Mouse (Mus musculus) gastrocnemius, adult 2 months (tissue): ENCODE results near the gene Teddm1b. TPM values are rescaled to one million over a fixed set of nuclear protein-coding genes. Genes with fewer than 3 reads are reported as not detected.
A peak's percentile ranks its signal among the peaks of the same experiment; 100 is the strongest.
"Not testable (repeated sequence)": the region's sequence is repeated elsewhere in the genome, so short reads cannot be mapped to it uniquely, and the experiment has no call there.

Source experiments
- DNase-seq: peaks from one replicate; pipeline ENCODE4 v3.0.0; 2022
- H3K27ac ChIP-seq: fragments of 200-600 bp; 2 replicates; pipeline ENCODE4 v1.8.1; 2022; ENCODE audit warnings: mild to moderate bottlenecking
- H3K4me3 ChIP-seq: fragments of 200-600 bp; 2 replicates; pipeline ENCODE4 v1.8.1; 2022; ENCODE audit warnings: mild to moderate bottlenecking, moderate library complexity
- CTCF ChIP-seq: fragments of 200-600 bp; IDR thresholded peaks from 2 replicates; pipeline ENCODE4 v1.8.1; 2022; ENCODE audit warnings: antibody characterized with exemption, mild to moderate bottlenecking, moderate library complexity
- intact Hi-C: fragments of 180-260 bp; cut with DNase I; formaldehyde crosslinking; loops from one replicate; pipeline ENCODE4 v1.15.1; 2025
- long read RNA-seq, 2 experiments: library from polyadenylated mRNA; stranded (forward); transcript quantifications; one replicate each; pipeline ENCODE4 v2.0.0; 2021
- total RNA-seq, 2 experiments: library from RNA; stranded (reverse); gene quantifications; 2 replicates each; pipeline ENCODE4 v1.2.3; 2021

The Teddm1b gene
- not detected for total RNA-seq
- long read RNA-seq, experiment 1: 0 reads
- long read RNA-seq, experiment 2: 0 reads

DNA sequence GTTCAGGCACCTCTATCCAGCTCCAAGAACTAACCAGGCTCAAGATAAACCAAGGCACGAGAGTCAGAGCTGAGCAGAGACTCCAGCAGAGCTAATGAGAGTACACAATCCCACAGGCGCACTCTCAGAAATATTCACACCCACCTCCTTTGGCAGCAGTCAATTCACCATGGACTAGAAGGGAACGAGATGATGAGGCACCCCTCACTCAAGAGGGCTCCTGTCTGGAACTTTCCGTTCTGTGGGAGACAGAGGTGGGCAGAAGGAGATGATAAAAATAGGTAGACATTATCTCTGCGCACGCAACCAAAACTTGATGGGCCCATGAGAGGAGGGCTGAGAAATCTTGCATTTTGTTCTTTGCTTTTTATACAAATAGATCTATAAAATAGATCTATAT is at the start of gene Teddm1b:
Gene Teddm1b, plus strand, starts transcription at position 301 of the 400 bp plus-strand sequence.
- TF ChIP-seq CTCF: no peak
- H3K4me3 ChIP-seq: no peak within 1 kb of the TSS
- no peak within 1 kb of the TSS for H3K27ac ChIP-seq
- DNase-seq: no peak
- intact Hi-C loops: no loop called here

DNA sequence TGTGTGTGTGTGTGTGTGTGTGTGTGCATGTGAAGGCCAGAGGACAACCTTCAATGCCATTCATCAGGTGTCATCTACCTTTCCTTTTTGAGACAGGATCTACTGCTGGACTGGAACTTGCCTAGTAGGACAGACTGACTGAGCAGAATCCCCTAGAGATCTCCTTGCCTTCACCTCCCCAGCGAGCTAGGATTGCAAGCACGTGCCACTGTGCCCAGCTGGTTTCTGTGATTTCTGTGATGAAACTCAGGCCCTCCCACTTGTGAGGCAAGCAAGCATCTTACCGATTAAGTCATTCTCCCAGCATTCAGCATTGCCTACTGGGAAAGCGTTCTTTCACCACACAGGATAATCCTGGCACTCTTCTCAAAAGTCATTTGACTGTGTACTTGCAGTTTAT is 43.4 kb upstream of the Teddm1b start:
- H3K4me3 ChIP-seq: no peak overlapping the region
- intact Hi-C loops: no loop called here
- DNase-seq: no peak
- no peak for TF ChIP-seq CTCF
- H3K27ac ChIP-seq: no peak overlapping the region

DNA sequence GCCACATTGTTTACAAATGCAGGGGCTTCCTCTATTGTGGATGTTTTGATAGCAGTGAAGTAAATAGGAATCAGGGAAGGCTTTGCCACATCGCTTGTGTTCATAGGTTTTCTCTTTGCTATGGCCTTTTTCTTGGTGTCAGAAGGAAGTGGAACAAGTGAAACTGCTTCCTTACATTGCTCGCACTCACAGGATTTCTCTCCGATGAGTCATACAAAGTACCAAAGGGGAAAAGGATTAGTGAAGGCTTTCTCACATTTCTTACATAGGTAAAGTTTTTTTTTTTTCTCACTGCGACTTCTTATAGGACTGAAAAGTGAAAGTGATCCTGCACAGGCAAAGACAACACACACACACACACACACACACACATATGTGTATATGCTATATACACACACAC is 38.1 kb upstream of the Teddm1b start:
- DNase-seq: no peak
- intact Hi-C loops: no loop called here
- H3K4me3 ChIP-seq: no peak overlapping the region
- H3K27ac ChIP-seq: no peak overlapping the region
- TF ChIP-seq CTCF: no peak

DNA sequence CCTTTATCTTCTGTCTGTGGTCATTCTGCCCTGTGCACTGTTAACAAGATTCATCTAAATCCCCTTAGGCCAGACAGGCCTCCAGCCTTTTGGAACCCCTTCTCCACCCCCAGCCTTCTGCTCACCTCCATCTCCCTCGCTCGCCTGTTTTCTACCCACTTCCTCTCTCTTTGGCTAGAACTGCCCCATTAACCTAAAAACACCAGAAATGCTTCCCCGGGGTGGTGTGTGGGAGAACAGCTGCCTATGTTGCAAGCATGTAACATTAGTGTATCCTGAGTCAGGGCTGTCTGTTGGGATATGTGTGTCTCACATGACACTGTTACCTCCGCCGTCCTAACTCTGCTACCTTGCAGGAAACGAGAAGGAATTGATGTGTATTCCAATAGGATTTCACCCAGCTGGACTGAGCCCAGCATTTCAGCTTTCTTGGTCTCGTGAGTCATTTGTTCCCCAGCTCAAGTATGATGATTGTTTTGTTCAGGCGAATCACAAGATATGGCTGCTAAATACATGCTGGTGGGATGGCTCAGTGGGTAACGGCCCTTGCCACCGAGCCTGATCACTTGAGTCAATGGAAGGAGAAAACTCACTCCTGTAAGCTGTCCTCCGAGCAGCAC is 31.9 kb upstream of the Teddm1b start:
- no peak for TF ChIP-seq CTCF
- intact Hi-C loops: no loop called here
- DNase-seq: no peak
- no peak overlapping the region for H3K27ac ChIP-seq
- no peak overlapping the region for H3K4me3 ChIP-seq

DNA sequence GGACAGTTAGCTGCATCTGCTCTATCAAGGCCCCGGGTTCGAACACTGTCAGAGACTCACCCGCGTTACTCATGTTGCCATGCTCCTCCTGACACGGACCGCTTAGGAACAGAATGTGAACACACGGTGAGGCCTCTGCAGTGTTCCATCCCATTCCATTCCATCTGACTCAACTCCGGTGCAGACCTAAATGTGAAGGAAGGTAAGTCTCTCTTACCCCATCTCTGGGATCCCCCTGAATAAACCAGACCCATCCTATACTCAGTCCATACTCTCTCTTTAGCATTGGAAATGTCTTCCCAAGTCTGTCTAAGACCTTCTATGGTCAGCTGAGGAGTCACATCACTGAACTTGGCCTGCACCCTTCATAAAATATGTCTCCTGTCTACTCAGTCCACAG is 30.1 kb upstream of the Teddm1b start, which contains the start of gene Rgsl1:
Gene Rgsl1, minus strand, starts transcription at position 101 of the 400 bp plus-strand sequence.
- H3K4me3 ChIP-seq: no peak within 1 kb of the TSS
- no peak for DNase-seq
- no peak within 1 kb of the TSS for H3K27ac ChIP-seq
- intact Hi-C loops: no loop called here
- no peak for TF ChIP-seq CTCF

DNA sequence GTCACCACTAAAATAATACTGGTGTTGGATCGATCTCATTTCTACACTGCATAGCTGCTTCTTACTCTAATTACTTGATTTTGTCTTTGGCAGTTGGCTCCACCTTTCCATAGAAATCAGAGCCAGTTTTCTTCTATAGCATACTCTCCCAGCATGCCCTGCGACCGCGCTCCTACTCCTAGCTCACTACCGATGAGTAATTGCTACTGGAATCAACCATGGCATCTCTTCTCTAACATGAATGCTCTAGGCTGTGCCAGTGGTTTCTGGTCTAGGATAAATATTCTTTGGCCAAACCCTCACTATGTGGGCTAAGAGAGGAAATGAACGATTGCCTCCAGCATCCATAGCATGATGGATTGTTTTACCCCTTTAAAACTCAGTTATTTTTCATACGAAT is 27.7 kb upstream of the Teddm1b start:
- no peak overlapping the region for H3K4me3 ChIP-seq
- no peak for TF ChIP-seq CTCF
- DNase-seq: no peak
- H3K27ac ChIP-seq: no peak overlapping the region
- intact Hi-C loops: no loop called here

DNA sequence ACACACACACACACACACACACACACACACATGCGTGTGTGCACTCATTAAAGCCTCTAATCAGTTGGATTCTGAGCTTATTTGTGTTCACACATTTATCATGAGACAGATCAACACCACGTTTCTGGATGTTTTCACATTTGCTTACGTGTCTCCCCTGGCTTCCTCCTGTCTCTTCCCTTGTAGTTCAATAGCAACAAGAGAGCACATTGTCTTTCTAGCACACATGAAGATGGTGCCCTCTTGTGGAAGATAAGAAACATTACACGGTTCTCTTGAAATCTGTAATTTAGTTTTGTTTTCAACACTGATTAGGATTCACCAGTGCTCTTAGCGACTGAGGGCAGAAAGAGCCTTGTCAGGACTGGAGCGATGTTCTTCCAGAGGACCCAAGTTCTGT is 27.3 kb upstream of the Teddm1b start:
- intact Hi-C loops: no loop called here
- H3K27ac ChIP-seq: no peak overlapping the region
- peak; percentile 61 for TF ChIP-seq CTCF
- no peak for DNase-seq
- no peak overlapping the region for H3K4me3 ChIP-seq

DNA sequence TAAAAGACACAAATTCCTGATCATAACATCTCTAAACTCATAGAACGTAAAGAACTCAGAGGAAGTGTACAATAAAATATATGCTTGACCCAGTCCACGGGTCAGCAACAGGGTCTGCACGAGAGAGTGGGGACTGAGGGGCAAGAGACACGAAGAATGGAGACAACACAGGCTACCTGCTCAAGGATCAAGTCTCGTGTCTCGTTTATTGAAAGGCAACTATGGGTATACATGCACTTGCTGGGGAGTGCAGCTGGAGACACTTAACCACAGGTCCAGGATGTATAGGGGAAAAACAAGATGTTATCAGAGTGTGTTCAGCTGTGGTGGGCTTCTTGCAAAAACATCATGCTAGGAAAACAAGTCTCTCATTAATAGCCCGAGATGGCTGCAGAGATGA is 21.4 kb upstream of the Teddm1b start:
- H3K4me3 ChIP-seq, intact Hi-C loops, DNase-seq, H3K27ac ChIP-seq: not testable (repeated sequence)

DNA sequence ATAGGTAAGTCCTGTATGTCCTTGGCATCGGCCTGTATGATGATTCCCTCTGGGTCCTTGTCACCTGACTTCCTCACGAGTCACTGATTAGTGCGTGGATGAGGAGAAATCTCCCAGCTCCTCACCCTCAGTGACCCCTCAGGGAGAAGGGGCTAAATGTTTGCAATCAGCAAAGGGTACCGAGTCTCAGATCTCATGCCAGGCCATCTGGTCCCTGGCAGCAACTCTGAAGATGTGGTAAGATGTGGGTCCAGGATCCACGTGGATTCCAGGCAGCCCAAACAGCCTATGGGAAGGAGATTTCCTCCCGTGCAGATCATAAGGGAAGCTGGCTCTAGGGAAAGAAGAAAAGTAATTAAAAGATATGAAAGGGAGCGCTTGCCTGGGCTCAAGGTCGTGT is 18.2 kb upstream of the Teddm1b start:
- no peak for DNase-seq
- Histone ChIP-seq H3K4me3 (no peak overlapping the region), H3K27ac (no peak overlapping the region)
- TF ChIP-seq CTCF: no peak
- intact Hi-C loops: no loop called here

DNA sequence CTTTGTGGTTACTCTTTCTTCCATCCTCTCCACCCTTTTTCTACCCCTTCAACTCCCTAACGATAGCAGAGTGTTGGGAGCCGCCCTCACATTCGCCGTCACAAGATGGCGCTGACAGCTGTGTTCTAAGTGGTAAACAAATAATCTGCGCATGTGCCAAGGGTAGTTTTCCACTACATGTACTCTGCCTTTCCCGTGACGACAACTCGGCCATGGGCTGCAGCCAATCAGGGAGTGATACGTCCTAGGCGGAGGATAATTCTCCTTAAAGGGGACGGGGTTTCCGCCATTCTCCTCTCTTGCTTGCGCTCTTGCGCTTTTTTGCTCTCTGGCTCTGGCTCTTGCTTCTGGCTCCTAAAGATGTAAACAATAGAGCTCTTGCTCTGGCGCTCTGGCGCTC is 6.2 kb downstream of the Teddm1b start:
- intact Hi-C loops, H3K27ac ChIP-seq, DNase-seq, H3K4me3 ChIP-seq: not testable (repeated sequence)

DNA sequence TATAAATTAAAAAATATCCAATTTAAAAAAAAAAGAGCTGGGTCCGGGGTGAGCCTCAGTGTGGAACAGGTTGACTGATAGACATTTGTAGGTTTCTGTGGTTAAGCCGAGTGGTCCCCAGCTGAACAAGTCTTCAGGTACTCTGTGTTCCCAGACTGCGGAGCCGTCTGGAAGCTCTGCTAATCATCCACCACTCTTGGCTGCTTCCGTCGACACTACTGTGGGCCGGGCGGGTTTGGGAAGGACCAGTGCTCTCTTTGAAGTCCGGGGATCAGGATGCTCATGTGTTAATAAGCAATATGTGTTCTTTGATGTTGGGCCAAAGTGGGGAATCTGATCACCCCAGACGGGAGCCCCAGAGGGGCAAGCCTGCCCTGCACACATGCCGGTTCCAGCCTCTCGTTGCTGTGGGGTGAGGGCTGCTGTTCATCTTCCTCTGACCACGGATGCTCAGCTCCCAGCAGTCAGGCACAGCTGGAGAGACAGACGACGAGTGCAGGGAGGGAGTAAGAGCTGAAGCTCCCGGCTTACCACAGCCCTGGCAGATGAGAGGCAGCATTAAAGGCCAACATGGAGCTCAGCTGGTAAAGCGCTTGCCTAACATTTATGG is 12.0 kb downstream of the Teddm1b start:
- no peak for TF ChIP-seq CTCF
- no peak for DNase-seq
- intact Hi-C loops: no loop called here
- H3K4me3 ChIP-seq: no peak overlapping the region
- no peak overlapping the region for H3K27ac ChIP-seq

DNA sequence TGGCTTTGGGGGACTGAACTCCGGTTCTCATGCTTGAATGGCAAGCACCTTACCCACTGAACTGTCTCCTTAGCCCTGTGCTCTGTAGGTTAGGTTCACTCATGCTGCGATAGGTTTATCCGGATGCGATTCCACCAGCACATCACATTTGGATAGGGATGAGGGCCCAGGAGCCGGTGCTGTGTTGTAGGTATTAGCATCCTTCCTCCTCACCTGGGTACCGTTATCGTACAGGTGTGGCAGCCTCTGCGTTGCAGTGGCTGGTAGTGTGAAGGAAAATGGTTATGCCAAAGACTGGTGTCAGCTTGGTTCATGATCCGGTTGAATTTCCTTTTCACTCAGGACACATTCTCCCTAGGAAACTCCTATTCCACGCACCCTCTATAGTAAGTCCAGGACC is 16.0 kb downstream of the Teddm1b start:
- DNase-seq: no peak
- Histone ChIP-seq H3K4me3 (no peak overlapping the region), H3K27ac (no peak overlapping the region)
- TF ChIP-seq CTCF: no peak
- intact Hi-C loops: no loop called here

DNA sequence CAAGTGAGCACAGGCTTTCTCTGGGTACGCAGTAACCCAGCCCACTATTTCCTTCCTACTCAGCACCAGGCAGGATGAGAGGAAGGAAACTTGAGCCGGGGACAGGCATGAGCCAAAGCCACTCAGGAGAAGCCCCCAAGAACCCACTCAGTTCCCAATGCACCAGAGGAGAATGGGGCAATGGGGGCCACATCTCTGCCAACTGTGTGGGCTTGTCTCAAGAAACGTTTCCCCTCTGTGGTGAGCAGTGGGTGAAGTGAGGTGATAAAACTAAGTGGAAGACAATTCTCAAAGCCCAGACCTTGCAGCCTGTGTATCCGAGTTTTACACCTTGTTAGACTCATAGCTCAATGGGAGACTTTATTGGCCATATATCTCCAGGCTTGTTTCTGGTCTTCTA is 17.3 kb downstream of the Teddm1b start, which contains the start of gene Teddm1a:
Gene Teddm1a, plus strand, starts transcription at position 301 of the 400 bp plus-strand sequence.
- Histone ChIP-seq H3K27ac (no peak within 1 kb of the TSS), H3K4me3 (no peak within 1 kb of the TSS)
- TF ChIP-seq CTCF: no peak
- no peak for DNase-seq
- intact Hi-C loops: no loop called here

DNA sequence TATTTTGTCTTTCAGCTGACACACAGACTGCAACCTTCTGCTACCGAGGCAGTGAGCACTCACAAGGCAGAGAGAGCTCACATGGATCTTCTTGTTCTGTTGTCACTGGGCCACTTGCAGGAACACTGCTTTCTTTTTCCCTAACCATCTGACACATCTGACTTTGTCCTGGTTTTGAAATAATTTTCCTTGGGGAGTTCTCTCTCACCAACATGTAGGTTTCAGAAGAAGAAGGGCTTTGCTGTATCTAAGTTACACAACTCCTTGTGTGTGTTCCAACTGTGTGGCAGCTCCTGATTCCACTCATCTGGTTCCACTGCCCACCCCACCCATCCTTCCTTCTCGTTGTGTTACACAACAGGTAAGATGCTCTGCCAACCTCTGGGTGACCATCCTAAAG is 19.6 kb downstream of the Teddm1b start:
- no peak for TF ChIP-seq CTCF
- intact Hi-C loops: loop anchor here (2.0 kb wide), 1 partner anchor 837 kb away; no protein-coding TSS in a partner anchor
- DNase-seq: no peak
- no peak overlapping the region for H3K27ac ChIP-seq
- H3K4me3 ChIP-seq: no peak overlapping the region
